In the genomic region with DNA sequence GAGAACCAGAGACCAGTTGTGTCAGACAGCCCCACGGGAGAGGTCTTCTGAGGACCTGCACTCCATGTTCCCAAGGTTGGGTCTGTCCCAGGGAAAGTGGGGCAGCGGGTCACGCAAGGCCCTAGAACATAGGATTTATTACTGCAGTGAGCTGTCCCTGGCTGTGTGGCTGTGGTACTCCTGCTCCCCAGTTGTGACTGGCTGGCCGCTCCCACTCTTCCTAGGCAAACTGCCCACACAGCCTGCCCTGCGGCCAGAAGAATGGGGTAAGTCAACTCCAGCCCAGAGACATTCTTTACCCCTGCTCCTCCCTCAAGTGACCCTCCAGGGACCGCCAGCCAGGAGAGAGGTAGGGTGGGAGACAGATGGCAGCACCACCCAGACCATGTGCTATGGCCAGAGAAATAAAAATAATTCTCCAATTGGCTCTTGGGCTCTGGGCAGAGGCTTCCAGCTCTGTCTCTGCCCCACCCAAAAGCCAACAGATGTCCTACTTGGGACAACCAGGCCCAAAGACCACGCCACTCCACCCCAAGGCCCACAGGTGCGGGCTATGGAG, we compare ENCODE assay signal across 10 mouse cellular contexts. TPM values are rescaled to one million over a fixed set of nuclear protein-coding genes. Genes with fewer than 3 reads are reported as not detected.
DNase-seq lines count a peak whose midpoint lies in the region.
"Had no signal": no experiment of that assay in that cellular context is flagged by ENCODE, and none has a peak within 500 bp of the region (broad histone marks: within the 10 kb centered on the region; RNA-seq: fewer than 3 reads in every experiment).

No protein-coding gene starts in this region.

- DNase-seq in adrenal gland, adult (ENCODE audit: inconsistent age in 2 of 2, low spot score in 1 of 2): peak; percentile 13 to 51
- DNase-seq in adrenal gland, postnatal 4 days (ENCODE audit: low spot score in 2 of 2): no peak
- peak; percentile 19 to 52 for DNase-seq in kidney, postnatal 25 days
- no peak for DNase-seq in kidney, adult 11 months
- peak; percentile 75 for DNase-seq in gastrocnemius, postnatal 10 days
- peak; percentile 36 to 69 for DNase-seq in lung, postnatal 4 days
- DNase-seq in embryo, embryonic 10.5 days (ENCODE audit: low spot score): no peak
- DNase-seq in left cerebral cortex, adult 8-10 months (ENCODE audit: low spot score in 2 of 2): no peak
- DNase-seq: cerebellum, adult 9-11 months; midbrain, embryonic 14.5 days had no signal

RNA-seq across cellular contexts. Expression of a gene that starts 25.0 kb away (rescaled TPM):
- 1 to 10 TPM; 3.3 to 4.1 TPM for total RNA-seq in adrenal gland, postnatal 4 days (2021)
- total RNA-seq in gastrocnemius, postnatal 10 days (2021): 10 to 100 TPM; 13.2 to 14.5 TPM
- total RNA-seq in left cerebral cortex, adult 8-10 months (2022): 1 to 10 TPM in 2 of 4 experiments, under 1 TPM in 2; 0.57 to 1.7 (median 0.92) TPM

Comparison
In these comparisons a context has a peak if more than half of its experiments do, and no peak if none do; other contexts are left out.
1. DNase-seq: peak in adrenal gland, adult (2 of 2), kidney, postnatal 25 days (2 of 2), gastrocnemius, postnatal 10 days (single experiment) and lung, postnatal 4 days (2 of 2); none in adrenal gland, postnatal 4 days (0 of 2), kidney, adult 11 months (single experiment), embryo, embryonic 10.5 days (single experiment) and left cerebral cortex, adult 8-10 months (0 of 2).